Mouse (Mus musculus) liver, embryonic 11.5 days (tissue): Measurements from ENCODE around the gene Ccdc177. TPM values are rescaled to one million over a fixed set of nuclear protein-coding genes. Genes with fewer than 3 reads are reported as not detected.

ENCODE experiments used
- ATAC-seq: fragments of 200-750 bp; cut with Nextera tagmentation; replicated peaks from 2 replicates; pipeline ENCODE4 v1.8.0; 2017; ENCODE audit warnings: moderate number of reproducible peaks, mild to moderate bottlenecking, moderate TSS enrichment, moderate library complexity; ENCODE audit not compliant: low FRiP score
- DNase-seq: peaks from one replicate; pipeline ENCODE4 v3.0.0-alpha.2; 2017; ENCODE audit warnings: low spot score
- H3K27ac ChIP-seq: fragments of 300-500 bp; sonication (generic); 2 replicates; pipeline ENCODE4 v1.5.1; 2014; ENCODE audit warnings: mild to moderate bottlenecking, low read depth, low read length, control low read depth
- H3K27me3 ChIP-seq: fragments of 300-500 bp; sonication (generic); replicated peaks from 2 replicates; pipeline ENCODE4 v1.6.1; 2014; ENCODE audit warnings: low read length, mixed read lengths; ENCODE audit not compliant: control insufficient read depth, insufficient read depth
- H3K36me3 ChIP-seq: fragments of 300-500 bp; sonication (generic); 2 replicates; pipeline ENCODE4 v1.6.1; 2014; ENCODE audit warnings: mild to moderate bottlenecking, low read length, moderate library complexity, mixed read lengths; ENCODE audit not compliant: control insufficient read depth, insufficient read depth
- H3K4me1 ChIP-seq: fragments of 300-500 bp; sonication (generic); replicated peaks from 2 replicates; pipeline ENCODE4 v1.6.1; 2014; ENCODE audit warnings: low read length, mixed read lengths; ENCODE audit not compliant: control insufficient read depth, insufficient read depth
- H3K4me2 ChIP-seq: fragments of 300-500 bp; sonication (generic); 2 replicates; pipeline ENCODE4 v1.6.1; 2014; ENCODE audit warnings: mild to moderate bottlenecking, control low read depth, moderate library complexity
- H3K4me3 ChIP-seq: fragments of 300-500 bp; sonication (generic); 2 replicates; pipeline ENCODE4 v1.5.1; 2014; ENCODE audit warnings: low read depth, low read length, control low read depth
- H3K9ac ChIP-seq: fragments of 300-500 bp; sonication (generic); 2 replicates; pipeline ENCODE4 v1.6.1; 2014; ENCODE audit warnings: low read depth, low read length, control low read depth
- H3K9me3 ChIP-seq: fragments of 300-500 bp; sonication (generic); 2 replicates; pipeline ENCODE4 v1.6.1; 2016; ENCODE audit warnings: low read length, inconsistent platforms, mixed read lengths; ENCODE audit not compliant: control insufficient read depth
- WGBS: fragments of 180-500 bp; shearing (Covaris S2); extraction: QIAGEN DNeasy Blood & Tissue Kit; methylation state at CpG from one replicate; pipeline ENCODE4 v1.1.7; 2014; 5-methylcytosine and 5-hydroxymethylcytosine counted together
- polyA plus RNA-seq: library from polyadenylated mRNA; unstranded; fragments of >200 nt; fragmentation: Nextera tagmentation; extraction: Ambion mirVana; gene quantifications from 2 replicates; pipeline ENCODE4 v1.2.1, GENCODE M21; 2014

Gene Ccdc177
- polyA plus RNA-seq, 1 experiment from 2014 or later = not detected

GRCm38 (mm10) chr12:80759387-80759712 lies 1.1 kb downstream of the Ccdc177 start:
- DNase-seq (no peak), ATAC-seq (no peak)
- H3K9me3 ChIP-seq = no peaks in the 10 kb centered on the region
- H3K36me3 ChIP-seq = no peaks in the 10 kb centered on the region
- H3K27me3 ChIP-seq = peaks cover 68% of the 10 kb centered on the region
- peaks cover 20% of the 10 kb centered on the region for H3K4me1 ChIP-seq
- H3K4me3 ChIP-seq = peak overlapping the region; percentile 58; the same call in 1 of the 2 replicates
- no peak overlapping the region for H3K9ac ChIP-seq
- 9% methylated on average over 13 of the region's 13 CpGs for WGBS
- H3K27ac ChIP-seq = no peak overlapping the region
- H3K4me2 ChIP-seq = peak overlapping the region; percentile 95

GRCm38 (mm10) chr12:80758559-80759386 lies 1.7 kb downstream of the Ccdc177 start:
- ATAC-seq (no peak; the same call in 1 of the 2 replicates), DNase-seq (peak; percentile 68)
- Histone ChIP-seq H3K4me1 (peaks cover 20% of the 10 kb centered on the region), H3K36me3 (no peaks in the 10 kb centered on the region), H3K27ac (no peak overlapping the region), H3K9ac (0 out of 2 replicates have a peak overlapping the region, but pooled peaks have one; percentile 14), H3K4me3 (peak overlapping the region; percentile 58), H3K4me2 (peak overlapping the region; percentile 95), H3K9me3 (no peaks in the 10 kb centered on the region), H3K27me3 (peaks cover 71% of the 10 kb centered on the region)
- 3% methylated on average over 88 of the region's 92 CpGs for WGBS

GRCm38 (mm10) chr12:80757751-80758558 lies 2.5 kb downstream of the Ccdc177 start:
- Histone ChIP-seq H3K27ac (no peak overlapping the region), H3K4me3 (peak overlapping the region; percentile 58), H3K36me3 (no peaks in the 10 kb centered on the region), H3K9ac (0 out of 2 replicates have a peak overlapping the region, but pooled peaks have one; percentile 14), H3K9me3 (no peaks in the 10 kb centered on the region), H3K4me2 (peak overlapping the region; percentile 95), H3K4me1 (peaks cover 20% of the 10 kb centered on the region), H3K27me3 (peaks cover 77% of the 10 kb centered on the region)
- ATAC-seq (peak; percentile 40; the same call in 1 of the 2 replicates), DNase-seq (peak; percentile 67)
- under 1% methylated on average over 122 of the region's 122 CpGs for WGBS

GRCm38 (mm10) chr12:80751556-80751955 lies 8.9 kb downstream of the Ccdc177 start:
- Histone ChIP-seq H3K27ac (no peak overlapping the region), H3K36me3 (no peaks in the 10 kb centered on the region), H3K4me1 (no peaks in the 10 kb centered on the region), H3K4me3 (no peak overlapping the region), H3K9ac (no peak overlapping the region), H3K4me2 (no peak overlapping the region), H3K27me3 (peaks cover 60% of the 10 kb centered on the region), H3K9me3 (no peaks in the 10 kb centered on the region)
- 83% methylated on average over 6 of the region's 6 CpGs for WGBS
- no peak for DNase-seq
- ATAC-seq = no peak

GRCm38 (mm10) chr12:80746031-80746813 lies 14.3 kb downstream of the Ccdc177 start:
- ATAC-seq = no peak
- WGBS = 57% methylated on average over 8 of the region's 8 CpGs

GRCm38 (mm10) chr12:80744614-80745013 lies 15.9 kb downstream of the Ccdc177 start:
- H3K4me3 ChIP-seq = no peak overlapping the region
- H3K9ac ChIP-seq = no peak overlapping the region
- H3K36me3 ChIP-seq = no peaks in the 10 kb centered on the region
- DNase-seq (no peak), ATAC-seq (no peak)
- H3K27ac ChIP-seq = no peak overlapping the region
- H3K9me3 ChIP-seq = no peaks in the 10 kb centered on the region
- WGBS = 83% methylated on average over 1 of the region's 1 CpGs
- H3K4me2 ChIP-seq = no peak overlapping the region
- H3K27me3 ChIP-seq = peaks cover 28% of the 10 kb centered on the region
- no peaks in the 10 kb centered on the region for H3K4me1 ChIP-seq

More at GRCm38 (mm10) chr12:80746031-80746813, 14.3 kb downstream of the Ccdc177 start:
- no peaks in the 10 kb centered on the region for H3K4me1 ChIP-seq
- H3K4me3 ChIP-seq = no peak overlapping the region
- no peaks in the 10 kb centered on the region for H3K9me3 ChIP-seq
- no peaks in the 10 kb centered on the region for H3K36me3 ChIP-seq
- no peak for DNase-seq
- no peak overlapping the region for H3K4me2 ChIP-seq
- H3K27me3 ChIP-seq = peaks cover 25% of the 10 kb centered on the region
- H3K9ac ChIP-seq = no peak overlapping the region
- no peak overlapping the region for H3K27ac ChIP-seq

GRCm38 (mm10) chr12:80739482-80739881 lies 21.0 kb downstream of the Ccdc177 start:
- no peak for DNase-seq
- WGBS = 26% methylated on average over 9 of the region's 9 CpGs

GRCm38 (mm10) chr12:80737283-80737600 lies 23.2 kb downstream of the Ccdc177 start:
- peaks cover 4% of the 10 kb centered on the region for H3K4me1 ChIP-seq
- H3K27ac ChIP-seq = no peak overlapping the region
- ATAC-seq (no peak), DNase-seq (no peak)
- peaks cover 39% of the 10 kb centered on the region for H3K27me3 ChIP-seq
- no peak overlapping the region for H3K4me3 ChIP-seq
- H3K36me3 ChIP-seq = no peaks in the 10 kb centered on the region
- WGBS = 66% methylated on average over 5 of the region's 5 CpGs
- H3K9me3 ChIP-seq = no peaks in the 10 kb centered on the region
- H3K4me2 ChIP-seq = no peak overlapping the region
- H3K9ac ChIP-seq = no peak overlapping the region

More at GRCm38 (mm10) chr12:80739482-80739881, 21.0 kb downstream of the Ccdc177 start:
- Histone ChIP-seq H3K36me3 (no peaks in the 10 kb centered on the region), H3K9me3 (no peaks in the 10 kb centered on the region), H3K4me2 (no peak overlapping the region), H3K4me3 (no peak overlapping the region), H3K9ac (no peak overlapping the region), H3K4me1 (peaks cover 4% of the 10 kb centered on the region), H3K27ac (no peak overlapping the region), H3K27me3 (peaks cover 43% of the 10 kb centered on the region)
- no peak for ATAC-seq
